9 mouse cellular contexts compared by ENCODE assay signal in the genomic region with DNA sequence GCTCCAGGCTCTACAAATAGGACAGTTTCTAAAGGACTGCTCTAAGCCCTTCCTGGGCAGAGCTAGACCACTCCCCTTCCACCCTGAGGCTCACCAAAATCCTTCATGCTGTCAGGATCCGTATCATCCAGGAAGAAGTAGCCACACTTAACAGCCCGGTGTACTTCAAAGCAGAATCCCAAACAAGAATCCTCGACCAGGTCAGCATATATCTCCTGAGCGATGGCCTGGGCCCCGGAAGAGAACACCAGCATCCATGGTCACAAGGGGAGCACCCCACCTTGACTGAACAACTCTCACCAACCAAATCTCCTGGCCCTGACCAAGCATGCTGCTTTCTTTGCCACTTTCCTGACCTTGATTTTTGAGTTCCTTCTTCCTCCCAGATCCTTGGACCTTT. TPM values are rescaled to one million over a fixed set of nuclear protein-coding genes. Genes with fewer than 3 reads are reported as not detected.
A peak's percentile ranks its signal among the peaks of the same experiment; 100 is the strongest.
DNase-seq lines count a peak whose midpoint lies in the region; ATAC-seq lines count a peak whose summit lies in the region.
"Had no signal": no experiment of that assay in that cellular context is flagged by ENCODE, and none has a peak within 500 bp of the region (broad histone marks: within the 10 kb centered on the region; RNA-seq: fewer than 3 reads in every experiment).

No protein-coding gene starts in this region.

- no peak for DNase-seq in heart, postnatal 4 days
- DNase-seq in hindbrain, embryonic 14.5 days (ENCODE audit: low spot score): no peak
- DNase-seq in midbrain, embryonic 14.5 days: no peak
- DNase-seq in frontal cortex, adult 2 months (ENCODE audit: extremely low spot score in 1 of 2, low spot score in 1 of 2): no peak
- DNase-seq in gastrocnemius, adult 8-10 months (ENCODE audit: low spot score in 2 of 2): no peak
- no peak for DNase-seq in adrenal gland, adult 8-10 months
- DNase-seq: kidney, postnatal 14 days had no signal

- H3K27ac ChIP-seq in heart, embryonic 15.5 days: 0 out of 2 replicates have a peak overlapping the region, but pooled peaks have one; percentile 100
- H3K27ac ChIP-seq in embryonic facial prominence, embryonic 13.5 days: peak overlapping the region; percentile 99; the same call in 1 of the 2 replicates
- peak overlapping the region; percentile 96; the same call in 1 of the 2 replicates for H3K27ac ChIP-seq in hindbrain, embryonic 14.5 days
- H3K27ac ChIP-seq in midbrain, embryonic 14.5 days (replicated peaks; ENCODE audit: low read depth, low read length): no peak overlapping the region

- no peak overlapping the region for H3K9ac ChIP-seq in heart, embryonic 15.5 days
- H3K9ac ChIP-seq in embryonic facial prominence, embryonic 13.5 days: peak overlapping the region; percentile 95
- peak overlapping the region; percentile 87 for H3K9ac ChIP-seq in hindbrain, embryonic 14.5 days
- peak overlapping the region; percentile 12; the same call in 1 of the 2 replicates for H3K9ac ChIP-seq in midbrain, embryonic 14.5 days (replicated peaks; ENCODE audit: low read length)

- whole genome bisulfite sequencing in heart, embryonic 15.5 days: 73% methylated on average over 5 of the region's 5 CpGs
- WGBS in embryonic facial prominence, embryonic 13.5 days: 77% methylated on average over 5 of the region's 5 CpGs
- 84% methylated on average over 5 of the region's 5 CpGs for WGBS in hindbrain, embryonic 14.5 days
- 83% methylated on average over 5 of the region's 5 CpGs for WGBS in midbrain, embryonic 14.5 days

- H3K4me2 ChIP-seq in heart, embryonic 15.5 days: peak overlapping the region; percentile 86
- peak overlapping the region; percentile 88 for H3K4me2 ChIP-seq in embryonic facial prominence, embryonic 13.5 days
- H3K4me2 ChIP-seq in hindbrain, embryonic 14.5 days (replicated peaks): peak overlapping the region; percentile 94
- H3K4me2 ChIP-seq in midbrain, embryonic 14.5 days (ENCODE audit: low read length): peak overlapping the region; percentile 91

- peak overlapping the region; percentile 95; the same call in 1 of the 2 replicates for H3K4me3 ChIP-seq in heart, embryonic 15.5 days
- peak overlapping the region; percentile 85 for H3K4me3 ChIP-seq in embryonic facial prominence, embryonic 13.5 days
- H3K4me3 ChIP-seq in hindbrain, embryonic 14.5 days (replicated peaks; ENCODE audit: low read length): peak overlapping the region; percentile 79; the same call in 1 of the 2 replicates
- peak overlapping the region; percentile 82; the same call in 1 of the 2 replicates for H3K4me3 ChIP-seq in midbrain, embryonic 14.5 days (replicated peaks; ENCODE audit: low read depth, low read length)

- no peaks in the 10 kb centered on the region for H3K9me3 ChIP-seq in heart, embryonic 15.5 days (replicated peaks)
- no peaks in the 10 kb centered on the region for H3K9me3 ChIP-seq in embryonic facial prominence, embryonic 13.5 days
- no peaks in the 10 kb centered on the region for H3K9me3 ChIP-seq in hindbrain, embryonic 14.5 days (ENCODE audit: control insufficient read depth, low read length)
- H3K9me3 ChIP-seq in midbrain, embryonic 14.5 days (ENCODE audit: control insufficient read depth, low read length): no peaks in the 10 kb centered on the region

- peaks cover 41% of the 10 kb centered on the region for H3K36me3 ChIP-seq in heart, embryonic 15.5 days
- H3K36me3 ChIP-seq in embryonic facial prominence, embryonic 13.5 days: peaks cover 51% of the 10 kb centered on the region
- peaks cover 50% of the 10 kb centered on the region for H3K36me3 ChIP-seq in hindbrain, embryonic 14.5 days (replicated peaks; ENCODE audit: control insufficient read depth, insufficient read depth)
- H3K36me3 ChIP-seq in midbrain, embryonic 14.5 days (ENCODE audit: control insufficient read depth, insufficient read depth, low read length): peaks cover 49% of the 10 kb centered on the region

- no peak for ATAC-seq in heart, embryonic 15.5 days (replicated peaks; ENCODE audit: insufficient number of reproducible peaks, insufficient read depth, low FRiP score, low read depth)
- ATAC-seq in embryonic facial prominence, embryonic 13.5 days (ENCODE audit: insufficient number of reproducible peaks, insufficient read depth, low FRiP score, low TSS enrichment, low read depth): no peak
- no peak for ATAC-seq in hindbrain, embryonic 14.5 days (ENCODE audit: low FRiP score)
- ATAC-seq in midbrain, embryonic 14.5 days (ENCODE audit: low FRiP score, low TSS enrichment): no peak

- H3K4me1 ChIP-seq in heart, embryonic 15.5 days (replicated peaks): peaks cover 27% of the 10 kb centered on the region
- H3K4me1 ChIP-seq in embryonic facial prominence, embryonic 13.5 days: peaks cover 34% of the 10 kb centered on the region
- H3K4me1 ChIP-seq in hindbrain, embryonic 14.5 days (replicated peaks; ENCODE audit: control insufficient read depth, insufficient read depth, low read length): peaks cover 21% of the 10 kb centered on the region
- peaks cover 13% of the 10 kb centered on the region for H3K4me1 ChIP-seq in midbrain, embryonic 14.5 days (ENCODE audit: control insufficient read depth, insufficient read depth, low read length)

- no peaks in the 10 kb centered on the region for H3K27me3 ChIP-seq in heart, embryonic 15.5 days
- H3K27me3 ChIP-seq in embryonic facial prominence, embryonic 13.5 days: no peaks in the 10 kb centered on the region
- H3K27me3 ChIP-seq in hindbrain, embryonic 14.5 days (ENCODE audit: control insufficient read depth, insufficient read depth, low read length): no peaks in the 10 kb centered on the region
- H3K27me3 ChIP-seq in midbrain, embryonic 14.5 days (ENCODE audit: control insufficient read depth, insufficient read depth, low read length): no peaks in the 10 kb centered on the region

RNA-seq across cellular contexts. Expression of a gene that starts 2.0 kb away (rescaled TPM):
- polyA plus RNA-seq in heart, embryonic 15.5 days (2015; fragmentation: Nextera tagmentation; extraction: Ambion mirVana): 6.8 and 8.9 TPM in 2 replicates
- 10 to 100 TPM; 36.8 to 39.4 TPM for total RNA-seq in heart, postnatal 4 days (2021)
- polyA plus RNA-seq in embryonic facial prominence, embryonic 13.5 days (2015; fragmentation: Nextera tagmentation; extraction: Ambion mirVana): 21.6 and 23.8 TPM in 2 replicates
- polyA plus RNA-seq in hindbrain, embryonic 14.5 days (2014; fragmentation: Nextera tagmentation; extraction: Ambion mirVana): 37.3 and 37.5 TPM in 2 replicates
- polyA plus RNA-seq in midbrain, embryonic 14.5 days (2014; fragmentation: Nextera tagmentation; extraction: Ambion mirVana): 38.5 and 42.4 TPM in 2 replicates
- polyA plus RNA-seq in frontal cortex, adult 2 months (2012; rRNA removed): 142 and 147 TPM in 2 replicates
- 10 to 100 TPM in 3 of 4 experiments, 1 to 10 TPM in 1; 9.3 to 14.5 (median 11.1) TPM for total RNA-seq in gastrocnemius, adult 8-10 months (2022)
- 10 to 100 TPM; 51.0 to 53.8 (median 52.3) TPM for total RNA-seq in adrenal gland, adult 8-10 months (2022)

RNA-seq across cellular contexts. Expression of a gene that starts 9.7 kb away (rescaled TPM):
- 36.4 and 43.1 TPM in 2 replicates for polyA plus RNA-seq in heart, embryonic 15.5 days (2015; fragmentation: Nextera tagmentation; extraction: Ambion mirVana)
- total RNA-seq in heart, postnatal 4 days (2021): 10 to 100 TPM; 26.6 to 27.7 TPM
- 51.8 and 54.8 TPM in 2 replicates for polyA plus RNA-seq in embryonic facial prominence, embryonic 13.5 days (2015; fragmentation: Nextera tagmentation; extraction: Ambion mirVana)
- polyA plus RNA-seq in hindbrain, embryonic 14.5 days (2014; fragmentation: Nextera tagmentation; extraction: Ambion mirVana): 74.3 and 77.8 TPM in 2 replicates
- 76.4 and 78.4 TPM in 2 replicates for polyA plus RNA-seq in midbrain, embryonic 14.5 days (2014; fragmentation: Nextera tagmentation; extraction: Ambion mirVana)
- polyA plus RNA-seq in frontal cortex, adult 2 months (2012; rRNA removed): 82.5 and 85.4 TPM in 2 replicates
- total RNA-seq in gastrocnemius, adult 8-10 months (2022): 10 to 100 TPM; 14.7 to 15.8 (median 15.0) TPM
- 10 to 100 TPM; 59.6 to 67.4 (median 63.3) TPM for total RNA-seq in adrenal gland, adult 8-10 months (2022)

RNA-seq across cellular contexts. Expression of a gene that starts 25.1 kb away (rescaled TPM):
- 51.0 and 60.2 TPM in 2 replicates for polyA plus RNA-seq in heart, embryonic 15.5 days (2015; fragmentation: Nextera tagmentation; extraction: Ambion mirVana)
- 10 to 100 TPM; 81.9 to 89.3 TPM for total RNA-seq in heart, postnatal 4 days (2021)
- polyA plus RNA-seq in embryonic facial prominence, embryonic 13.5 days (2015; fragmentation: Nextera tagmentation; extraction: Ambion mirVana): 88.5 and 93.6 TPM in 2 replicates
- 70.0 and 76.0 TPM in 2 replicates for polyA plus RNA-seq in hindbrain, embryonic 14.5 days (2014; fragmentation: Nextera tagmentation; extraction: Ambion mirVana)
- 77.6 and 84.4 TPM in 2 replicates for polyA plus RNA-seq in midbrain, embryonic 14.5 days (2014; fragmentation: Nextera tagmentation; extraction: Ambion mirVana)
- 96.7 and 99.3 TPM in 2 replicates for polyA plus RNA-seq in frontal cortex, adult 2 months (2012; rRNA removed)
- 10 to 100 TPM; 31.5 to 41.6 (median 38.2) TPM for total RNA-seq in gastrocnemius, adult 8-10 months (2022)
- total RNA-seq in adrenal gland, adult 8-10 months (2022): 100 to 1,000 TPM in 1 of 4 experiments, 10 to 100 TPM in 3; 87.3 to 115 (median 94.5) TPM

RNA-seq across cellular contexts. Expression of a gene that starts 25.9 kb away (rescaled TPM):
- 0.05 and 0.06 TPM in 2 replicates for polyA plus RNA-seq in heart, embryonic 15.5 days (2015; fragmentation: Nextera tagmentation; extraction: Ambion mirVana)
- total RNA-seq in heart, postnatal 4 days (2021): under 1 TPM; 0.33 to 0.41 TPM
- polyA plus RNA-seq in embryonic facial prominence, embryonic 13.5 days (2015; fragmentation: Nextera tagmentation; extraction: Ambion mirVana): 0.11 and 0.18 TPM in 2 replicates
- polyA plus RNA-seq in hindbrain, embryonic 14.5 days (2014; fragmentation: Nextera tagmentation; extraction: Ambion mirVana): 0.07 and 0.18 TPM in 2 replicates
- 0.12 TPM in 1 of 2 replicates, not detected in the other for polyA plus RNA-seq in midbrain, embryonic 14.5 days (2014; fragmentation: Nextera tagmentation; extraction: Ambion mirVana)
- 2.3 and 2.7 TPM in 2 replicates for polyA plus RNA-seq in frontal cortex, adult 2 months (2012; rRNA removed)
- total RNA-seq in gastrocnemius, adult 8-10 months (2022): 10 to 100 TPM; 92.5 to 99.3 (median 93.6) TPM
- total RNA-seq in adrenal gland, adult 8-10 months (2022): 1 to 10 TPM in 2 of 4 experiments, under 1 TPM in 2; 0.20 to 1.2 (median 0.78) TPM

RNA-seq across cellular contexts. Expression of a gene that starts 45.7 kb away (rescaled TPM):
- polyA plus RNA-seq in heart, embryonic 15.5 days (2015; fragmentation: Nextera tagmentation; extraction: Ambion mirVana): 8.3 and 12.7 TPM in 2 replicates
- 1 to 10 TPM; 5.3 TPM for total RNA-seq in heart, postnatal 4 days (2021)
- 18.3 and 19.7 TPM in 2 replicates for polyA plus RNA-seq in embryonic facial prominence, embryonic 13.5 days (2015; fragmentation: Nextera tagmentation; extraction: Ambion mirVana)
- 1.8 and 2.9 TPM in 2 replicates for polyA plus RNA-seq in hindbrain, embryonic 14.5 days (2014; fragmentation: Nextera tagmentation; extraction: Ambion mirVana)
- 2.6 and 3.0 TPM in 2 replicates for polyA plus RNA-seq in midbrain, embryonic 14.5 days (2014; fragmentation: Nextera tagmentation; extraction: Ambion mirVana)
- polyA plus RNA-seq in frontal cortex, adult 2 months (2012; rRNA removed): 1.2 and 1.9 TPM in 2 replicates
- total RNA-seq in gastrocnemius, adult 8-10 months (2022): not detected
- under 1 TPM; 0.41 to 0.83 (median 0.56) TPM for total RNA-seq in adrenal gland, adult 8-10 months (2022)
